Mouse (Mus musculus) liver, adult 2 months (tissue): ENCODE results near the gene Cpsf2. TPM values are rescaled to one million over a fixed set of nuclear protein-coding genes. Genes with fewer than 3 reads are reported as not detected.

Source experiments
- DNase-seq: peaks from one replicate; pipeline ENCODE4 v3.0.0-alpha.2; 2011; ENCODE audit warnings: low read depth, low spot score; ENCODE audit errors: extremely low read depth
- H3K27ac ChIP-seq: fragments of 200-500 bp; replicated peaks from 2 replicates; pipeline ENCODE4 v1.5.1; 2012; ENCODE audit warnings: low read depth, mild to moderate bottlenecking, control low read depth, inconsistent platforms, low read length; ENCODE audit not compliant: insufficient read depth
- H3K27me3 ChIP-seq: fragments of 200-500 bp; 2 replicates; pipeline ENCODE4 v1.6.1; 2012; ENCODE audit warnings: mild to moderate bottlenecking, moderate library complexity, low read length, inconsistent platforms; ENCODE audit not compliant: control insufficient read depth, insufficient read depth
- H3K36me3 ChIP-seq: fragments of 200-500 bp; 2 replicates; pipeline ENCODE4 v1.6.1; 2012; ENCODE audit warnings: low read length, inconsistent platforms; ENCODE audit not compliant: control insufficient read depth, insufficient read depth
- H3K4me1 ChIP-seq: fragments of 200-500 bp; 2 replicates; pipeline ENCODE4 v1.6.1; 2011; ENCODE audit warnings: low read length; ENCODE audit not compliant: control insufficient read depth, insufficient read depth
- H3K4me3 ChIP-seq: fragments of 200-500 bp; 2 replicates; pipeline ENCODE4 v1.5.1; 2011; ENCODE audit warnings: low read depth, mild to moderate bottlenecking, control low read depth, low read length, moderate library complexity; ENCODE audit not compliant: insufficient read depth
- H3K79me2 ChIP-seq: fragments of 200-500 bp; 2 replicates; pipeline ENCODE4 v1.6.1; 2012; ENCODE audit warnings: inconsistent platforms, mild to moderate bottlenecking, low read length, moderate library complexity; ENCODE audit not compliant: control insufficient read depth, insufficient read depth
- H3K9ac ChIP-seq: fragments of 200-500 bp; 2 replicates; pipeline ENCODE4 v1.6.1; 2012; ENCODE audit warnings: low read depth, mild to moderate bottlenecking, control low read depth, inconsistent platforms, low read length
- CTCF ChIP-seq: fragments of 200-500 bp; IDR thresholded peaks from 2 replicates; pipeline ENCODE4 v1.5.1; 2011; ENCODE audit warnings: low read depth, low read length, control low read depth
- POLR2A ChIP-seq: fragments of 200-500 bp; IDR thresholded peaks from 2 replicates; pipeline ENCODE4 v1.6.1; 2011; ENCODE audit warnings: low read length, control low read depth; ENCODE audit not compliant: insufficient read depth; ENCODE audit errors: extremely low read depth
- WGBS: fragments of 180-500 bp; shearing (Covaris S2); methylation state at CpG from one replicate; pipeline ENCODE4 v1.1.7; 2018; 5-methylcytosine and 5-hydroxymethylcytosine counted together
- polyA plus RNA-seq: library from polyadenylated mRNA; depleted of rRNA; stranded (reverse); fragments of >200 nt; gene quantifications from 2 replicates; pipeline ENCODE4 v1.2.3, GENCODE M21; 2012
- total RNA-seq: library from RNA; depleted of rRNA; stranded (reverse); fragments of >200 nt; gene quantifications from 2 replicates; pipeline ENCODE4 v1.2.3, GENCODE M21; 2014

The Cpsf2 gene
- total and polyA plus RNA-seq, 2 experiments: 2.7 to 9.2 TPM

DNA sequence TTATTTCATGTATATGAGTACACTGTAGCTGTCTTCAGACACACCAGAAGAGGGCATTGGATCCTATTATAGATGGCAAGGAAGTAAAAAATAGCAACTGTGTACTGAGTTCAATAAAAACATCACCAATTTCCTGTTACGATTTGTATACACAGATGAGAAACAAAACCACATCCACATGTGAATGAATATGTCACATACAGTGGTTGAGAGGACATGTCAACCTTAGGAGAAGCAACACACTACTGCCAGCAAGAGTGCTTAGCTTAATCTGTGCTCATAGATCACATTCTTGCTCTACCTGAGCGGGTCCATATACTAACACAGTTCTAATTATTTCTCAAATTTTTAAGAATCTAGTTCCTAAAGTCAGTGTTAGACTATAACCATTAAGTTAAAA is 4.5 kb upstream of the Cpsf2 start:
- peaks cover 22% of the 10 kb centered on the region for H3K36me3 ChIP-seq

DNA sequence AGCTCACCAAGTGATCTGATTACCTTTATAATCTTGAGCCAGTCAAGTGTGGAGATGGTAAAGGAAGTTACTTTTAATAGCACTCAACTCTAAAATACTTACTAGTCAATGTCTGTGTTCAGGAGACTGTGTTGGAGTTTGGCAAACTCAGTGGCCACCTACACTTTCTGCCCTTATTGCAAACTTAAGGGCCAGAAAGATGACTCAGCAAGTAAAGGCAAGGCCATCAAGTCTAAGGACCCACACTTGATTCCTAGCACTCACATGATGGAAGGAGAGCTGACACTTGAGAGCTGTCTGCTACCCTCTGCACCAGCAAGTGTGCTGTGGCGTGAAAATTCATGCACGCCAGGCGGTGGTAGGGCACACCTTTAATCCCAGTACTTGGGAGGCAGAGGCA is 3.6 kb upstream of the Cpsf2 start:
- TF ChIP-seq POLR2A (no peak), CTCF (no peak)
- Histone ChIP-seq H3K9ac (no peak overlapping the region), H3K4me3 (no peak overlapping the region), H3K79me2 (peaks cover 11% of the 10 kb centered on the region; the same call in 1 of the 2 replicates), H3K4me1 (peaks cover 12% of the 10 kb centered on the region), H3K27ac (no peak overlapping the region), H3K27me3 (no peaks in the 10 kb centered on the region), H3K36me3 (peaks cover 18% of the 10 kb centered on the region)
- no peak for DNase-seq
- WGBS: 95% methylated on average over 3 of the region's 3 CpGs

More for the DNA sequence above, 4.5 kb upstream of the Cpsf2 start:
- 88% methylated on average over 2 of the region's 2 CpGs for WGBS
- no peak overlapping the region for H3K9ac ChIP-seq
- no peak for DNase-seq
- peaks cover 6% of the 10 kb centered on the region; the same call in 1 of the 2 replicates for H3K4me1 ChIP-seq
- H3K4me3 ChIP-seq: no peak overlapping the region
- H3K79me2 ChIP-seq: peaks cover 6% of the 10 kb centered on the region; the same call in 1 of the 2 replicates
- no peaks in the 10 kb centered on the region for H3K27me3 ChIP-seq
- H3K27ac ChIP-seq: no peak overlapping the region
- TF ChIP-seq POLR2A: no peak

DNA sequence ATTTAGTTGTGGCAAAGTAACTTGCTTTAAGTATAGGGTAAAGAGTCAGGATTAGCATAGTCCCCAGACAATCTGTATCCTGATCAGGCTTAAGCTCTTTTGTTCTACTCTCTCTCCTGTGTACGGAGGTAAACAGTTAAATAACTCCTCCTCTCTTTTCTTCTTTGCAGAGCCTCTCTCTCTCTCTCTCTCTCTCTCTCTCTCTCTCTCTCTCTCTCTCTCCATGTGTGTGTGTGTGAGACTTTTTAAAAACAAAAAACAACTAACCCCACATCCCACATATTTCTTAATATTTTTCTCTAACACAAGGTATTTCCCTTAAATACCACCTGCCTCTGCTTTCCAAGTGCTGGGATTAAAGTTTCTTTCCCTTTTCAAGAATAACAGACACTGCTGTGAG is 1.2 kb upstream of the Cpsf2 start:
- no peak overlapping the region for H3K9ac ChIP-seq
- no peak for DNase-seq
- H3K36me3 ChIP-seq: peaks cover 3% of the 10 kb centered on the region
- no peak overlapping the region for H3K27ac ChIP-seq
- no peak overlapping the region for H3K4me3 ChIP-seq
- TF ChIP-seq POLR2A: no peak
- TF ChIP-seq CTCF: no peak
- H3K79me2 ChIP-seq: peaks cover 25% of the 10 kb centered on the region; the same call in 1 of the 2 replicates
- 4% methylated on average over 1 of the region's 1 CpGs for WGBS
- peaks cover 13% of the 10 kb centered on the region for H3K4me1 ChIP-seq
- H3K27me3 ChIP-seq: no peaks in the 10 kb centered on the region

DNA sequence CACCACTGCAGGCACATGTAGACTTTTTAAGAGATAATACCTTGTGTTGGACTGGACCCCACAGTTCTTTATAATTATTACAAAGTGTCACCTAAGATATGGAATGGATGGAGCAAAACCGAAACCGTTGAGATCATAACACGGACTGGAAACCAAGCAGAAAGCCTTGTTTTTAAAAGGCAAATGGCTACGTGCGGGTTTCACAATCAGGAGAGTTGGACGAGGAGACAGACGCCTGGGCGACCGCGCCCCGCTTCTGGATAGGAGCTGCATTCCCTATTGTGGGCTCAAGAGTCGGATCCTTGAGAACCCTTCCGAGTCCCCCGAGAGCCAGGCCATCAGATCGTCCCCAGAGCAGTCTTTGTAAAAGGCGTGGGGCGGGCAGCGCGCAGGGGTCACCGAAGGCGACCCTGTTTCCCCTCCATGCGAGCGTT is 604 bp upstream of the Cpsf2 start:
- Histone ChIP-seq H3K9ac (peak overlapping the region; percentile 94), H3K4me3 (peak overlapping the region; percentile 94), H3K79me2 (peaks cover 25% of the 10 kb centered on the region; the same call in 1 of the 2 replicates), H3K36me3 (no peaks in the 10 kb centered on the region), H3K4me1 (peaks cover 13% of the 10 kb centered on the region), H3K27ac (peak overlapping the region; percentile 77), H3K27me3 (no peaks in the 10 kb centered on the region)
- WGBS: under 1% methylated on average over 23 of the region's 23 CpGs
- TF ChIP-seq CTCF (no peak), POLR2A (no peak)
- DNase-seq: peak; percentile 51

DNA sequence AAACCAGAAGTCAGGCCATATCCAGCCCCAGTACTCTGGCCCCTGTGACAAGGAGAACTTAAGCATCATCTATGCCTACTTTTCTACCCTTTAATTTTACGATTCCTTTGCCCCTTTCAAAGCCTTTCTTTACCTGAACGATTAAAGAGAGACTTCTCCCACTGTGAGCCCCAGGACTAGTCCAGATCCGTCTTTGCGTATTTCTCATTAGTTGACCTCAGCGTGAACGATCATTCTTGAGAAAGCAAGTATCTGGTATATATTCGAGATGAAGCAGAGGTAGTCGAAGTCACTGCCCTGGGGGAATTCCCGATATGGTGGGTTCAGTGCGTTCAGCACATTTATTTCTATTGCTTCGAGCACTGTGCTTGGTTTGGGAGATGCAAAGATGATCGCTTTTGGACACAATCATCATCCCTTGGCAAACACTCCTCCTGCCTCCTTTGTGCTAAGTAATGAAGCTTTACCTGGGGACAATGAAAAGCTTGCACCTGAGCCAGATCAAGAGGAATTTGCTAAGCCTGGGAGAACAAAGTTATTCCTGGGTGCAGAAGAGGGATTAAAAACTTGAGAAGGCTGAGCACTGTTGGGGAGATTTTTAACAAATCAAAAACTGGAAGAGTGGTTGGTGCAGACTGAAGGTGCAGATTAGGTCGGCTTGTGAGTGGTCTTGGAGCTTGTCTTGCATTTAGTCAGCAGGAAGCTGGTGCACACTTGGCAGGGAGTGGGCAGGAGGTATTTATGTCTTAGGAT is 1.0 kb downstream of the Cpsf2 start:
- Histone ChIP-seq H3K36me3 (no peaks in the 10 kb centered on the region), H3K27ac (peak overlapping the region; percentile 77), H3K4me1 (peaks cover 13% of the 10 kb centered on the region), H3K27me3 (no peaks in the 10 kb centered on the region), H3K4me3 (peak overlapping the region; percentile 94), H3K79me2 (peaks cover 25% of the 10 kb centered on the region; the same call in 1 of the 2 replicates), H3K9ac (peak overlapping the region; percentile 94)
- TF ChIP-seq CTCF (no peak), POLR2A (no peak)
- 10% methylated on average over 13 of the region's 13 CpGs for WGBS
- no peak for DNase-seq

DNA sequence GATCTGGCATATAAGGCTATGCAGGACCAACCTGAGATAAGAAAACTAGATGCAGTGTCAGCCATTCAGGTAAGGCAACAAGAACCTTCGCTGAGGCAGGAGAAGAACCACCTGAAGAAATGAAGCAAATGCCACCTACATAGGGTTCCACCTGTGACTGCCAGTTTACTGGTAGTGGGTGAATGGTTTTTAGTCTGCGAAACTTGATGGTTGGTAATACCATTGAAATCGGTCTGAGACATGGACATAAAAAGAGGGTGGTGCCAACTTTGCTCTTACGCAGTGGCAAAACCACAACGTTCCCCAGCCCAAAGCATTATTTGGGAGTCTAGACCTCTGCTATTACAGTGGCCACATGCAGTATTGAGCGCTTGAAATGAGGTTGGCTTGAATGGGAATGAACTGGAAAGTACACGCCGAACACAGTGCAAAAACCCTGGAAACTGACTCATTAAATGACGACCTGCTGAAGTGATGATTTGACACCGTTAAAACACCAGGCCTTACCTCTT is 1.7 kb downstream of the Cpsf2 start:
- TF ChIP-seq POLR2A (no peak), CTCF (no peak)
- no peaks in the 10 kb centered on the region for H3K27me3 ChIP-seq
- H3K27ac ChIP-seq: no peak overlapping the region
- H3K4me1 ChIP-seq: peaks cover 13% of the 10 kb centered on the region
- peaks cover 1% of the 10 kb centered on the region for H3K36me3 ChIP-seq
- H3K4me3 ChIP-seq: no peak overlapping the region
- no peak overlapping the region for H3K9ac ChIP-seq
- WGBS: 95% methylated on average over 10 of the region's 10 CpGs
- DNase-seq: no peak
- H3K79me2 ChIP-seq: peaks cover 25% of the 10 kb centered on the region; the same call in 1 of the 2 replicates
